Mouse (Mus musculus): ENCODE data around the gene Sde2. TPM values are rescaled to one million over a fixed set of nuclear protein-coding genes. Genes with fewer than 3 reads are reported as not detected.
A peak's percentile ranks its signal among the peaks of the same experiment; 100 is the strongest.
"Not testable (repeated sequence)": the region's sequence is repeated elsewhere in the genome, so short reads cannot be mapped to it uniquely, and the experiment has no call there.

Gene Sde2
- polyA plus RNA-seq, 1 experiment from 2014 or later: 28.2 TPM

- H3K9ac ChIP-seq: no peak overlapping the region
- H3K4me1 ChIP-seq (replicated peaks; ENCODE audit: control insufficient read depth, insufficient read depth, low read length): no peaks in the 10 kb centered on the region
- ATAC-seq (ENCODE audit: low FRiP score) (no peak), DNase-seq (ENCODE audit: low spot score) (no peak)
- no peak overlapping the region for H3K27ac ChIP-seq
- WGBS: 92% methylated on average over 11 of the region's 11 CpGs
- H3K9me3 ChIP-seq (ENCODE audit: control insufficient read depth, low read length): no peaks in the 10 kb centered on the region
- H3K4me2 ChIP-seq (replicated peaks): no peak overlapping the region
- H3K27me3 ChIP-seq (ENCODE audit: control insufficient read depth, insufficient read depth, low read length): no peaks in the 10 kb centered on the region
- no peaks in the 10 kb centered on the region for H3K36me3 ChIP-seq (replicated peaks; ENCODE audit: control insufficient read depth, insufficient read depth)
- no peak overlapping the region for H3K4me3 ChIP-seq (replicated peaks; ENCODE audit: low read length)
Measured at GRCm38 (mm10) chr1:180830175-180830574, 20.8 kb upstream of the Sde2 start.

GRCm38 (mm10) chr1:180830588-180831346 lies 20.2 kb upstream of the Sde2 start:
- ATAC-seq (ENCODE audit: low FRiP score) (no peak), DNase-seq (ENCODE audit: low spot score) (no peak)
- 69% methylated on average over 14 of the region's 14 CpGs for WGBS
- Histone ChIP-seq H3K36me3 (replicated peaks; ENCODE audit: control insufficient read depth, insufficient read depth) (no peaks in the 10 kb centered on the region), H3K4me2 (replicated peaks) (no peak overlapping the region), H3K9me3 (ENCODE audit: control insufficient read depth, low read length) (no peaks in the 10 kb centered on the region), H3K4me1 (replicated peaks; ENCODE audit: control insufficient read depth, insufficient read depth, low read length) (no peaks in the 10 kb centered on the region), H3K9ac (no peak overlapping the region), H3K4me3 (replicated peaks; ENCODE audit: low read length) (no peak overlapping the region), H3K27ac (no peak overlapping the region), H3K27me3 (ENCODE audit: control insufficient read depth, insufficient read depth, low read length) (no peaks in the 10 kb centered on the region)

- 84% methylated on average over 10 of the region's 10 CpGs for WGBS
Measured at GRCm38 (mm10) chr1:180835273-180836015, 15.5 kb upstream of the Sde2 start.

DNA sequence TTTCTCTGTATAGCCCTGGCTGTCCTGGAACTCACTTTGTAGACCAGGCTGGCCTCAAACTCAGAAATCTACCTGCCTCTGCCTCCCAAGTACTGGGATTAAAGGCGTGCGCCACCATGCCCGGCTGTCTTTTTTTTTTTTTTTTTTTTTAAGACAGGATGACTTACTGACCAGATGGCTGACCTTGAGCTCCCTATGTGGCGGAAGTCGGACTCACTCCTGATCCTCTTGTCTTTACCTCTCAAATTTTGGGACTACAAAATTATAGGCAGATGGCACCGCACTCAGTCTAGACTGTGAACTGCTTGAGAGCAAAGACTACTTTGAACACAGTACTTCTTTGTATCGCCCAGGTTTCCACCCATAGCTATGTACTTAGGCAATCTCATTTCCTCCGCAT lies 14.5 kb upstream of the Sde2 start:
- H3K4me3 ChIP-seq (replicated peaks; ENCODE audit: low read length); H3K4me1 ChIP-seq (replicated peaks; ENCODE audit: control insufficient read depth, insufficient read depth, low read length); H3K4me2 ChIP-seq (replicated peaks); H3K27me3 ChIP-seq (ENCODE audit: control insufficient read depth, insufficient read depth, low read length); H3K9ac ChIP-seq; ATAC-seq (ENCODE audit: low FRiP score); H3K9me3 ChIP-seq (ENCODE audit: control insufficient read depth, low read length); H3K27ac ChIP-seq; DNase-seq (ENCODE audit: low spot score); H3K36me3 ChIP-seq (replicated peaks; ENCODE audit: control insufficient read depth, insufficient read depth): not testable (repeated sequence)
- WGBS: 90% methylated on average over 8 of the region's 8 CpGs

More at GRCm38 (mm10) chr1:180835273-180836015, 15.5 kb upstream of the Sde2 start:
- DNase-seq (ENCODE audit: low spot score): no peak
- no peaks in the 10 kb centered on the region for H3K27me3 ChIP-seq (ENCODE audit: control insufficient read depth, insufficient read depth, low read length)
- H3K27ac ChIP-seq: no peak overlapping the region
- no peak for ATAC-seq (ENCODE audit: low FRiP score)
- no peak overlapping the region for H3K4me2 ChIP-seq (replicated peaks)
- no peaks in the 10 kb centered on the region for H3K4me1 ChIP-seq (replicated peaks; ENCODE audit: control insufficient read depth, insufficient read depth, low read length)
- H3K9ac ChIP-seq: no peak overlapping the region
- no peak overlapping the region for H3K4me3 ChIP-seq (replicated peaks; ENCODE audit: low read length)
- no peaks in the 10 kb centered on the region for H3K36me3 ChIP-seq (replicated peaks; ENCODE audit: control insufficient read depth, insufficient read depth)
- H3K9me3 ChIP-seq (ENCODE audit: control insufficient read depth, low read length): no peaks in the 10 kb centered on the region

- Histone ChIP-seq H3K4me1 (replicated peaks; ENCODE audit: control insufficient read depth, insufficient read depth, low read length) (no peaks in the 10 kb centered on the region), H3K36me3 (replicated peaks; ENCODE audit: control insufficient read depth, insufficient read depth) (no peaks in the 10 kb centered on the region), H3K27me3 (ENCODE audit: control insufficient read depth, insufficient read depth, low read length) (no peaks in the 10 kb centered on the region), H3K27ac (no peak overlapping the region), H3K9ac (no peak overlapping the region), H3K4me2 (replicated peaks) (no peak overlapping the region), H3K4me3 (replicated peaks; ENCODE audit: low read length) (no peak overlapping the region), H3K9me3 (ENCODE audit: control insufficient read depth, low read length) (no peaks in the 10 kb centered on the region)
- WGBS: 88% methylated on average over 5 of the region's 5 CpGs
- no peak for DNase-seq (ENCODE audit: low spot score)
- ATAC-seq (ENCODE audit: low FRiP score): no peak
Measured at GRCm38 (mm10) chr1:180837186-180837585, 13.7 kb upstream of the Sde2 start.

DNA sequence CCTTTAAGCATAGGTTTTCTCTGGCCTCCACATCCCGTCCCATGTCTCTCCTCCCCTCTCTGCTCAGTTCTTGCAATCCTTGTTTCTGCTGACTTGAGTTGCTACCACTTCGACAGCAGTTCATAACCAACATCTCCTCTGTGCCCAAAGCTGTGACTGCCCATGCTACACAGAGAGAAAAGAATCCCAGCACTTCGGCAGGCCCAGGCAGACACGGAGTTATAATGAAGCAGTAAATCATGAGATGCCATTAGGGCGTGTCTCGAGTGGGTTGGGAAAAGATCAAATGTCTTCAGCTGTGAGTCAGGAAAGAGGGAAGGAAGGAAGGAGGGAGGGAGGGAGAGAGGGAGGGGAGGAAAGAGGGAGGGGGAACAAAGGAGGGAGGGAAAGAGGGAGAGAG lies 12.9 kb upstream of the Sde2 start:
- ATAC-seq (ENCODE audit: low FRiP score): no peak
- no peak overlapping the region for H3K9ac ChIP-seq
- H3K4me3 ChIP-seq (replicated peaks; ENCODE audit: low read length): no peak overlapping the region
- no peak overlapping the region for H3K27ac ChIP-seq
- WGBS: 52% methylated on average over 6 of the region's 6 CpGs
- H3K9me3 ChIP-seq (ENCODE audit: control insufficient read depth, low read length): no peaks in the 10 kb centered on the region
- H3K4me2 ChIP-seq (replicated peaks): no peak overlapping the region
- no peaks in the 10 kb centered on the region for H3K4me1 ChIP-seq (replicated peaks; ENCODE audit: control insufficient read depth, insufficient read depth, low read length)
- no peaks in the 10 kb centered on the region for H3K27me3 ChIP-seq (ENCODE audit: control insufficient read depth, insufficient read depth, low read length)
- H3K36me3 ChIP-seq (replicated peaks; ENCODE audit: control insufficient read depth, insufficient read depth): no peaks in the 10 kb centered on the region
- DNase-seq (ENCODE audit: low spot score): no peak

- WGBS: 70% methylated on average over 8 of the region's 8 CpGs
- no peaks in the 10 kb centered on the region for H3K27me3 ChIP-seq (ENCODE audit: control insufficient read depth, insufficient read depth, low read length)
- no peak overlapping the region for H3K27ac ChIP-seq
- DNase-seq (ENCODE audit: low spot score) (no peak), ATAC-seq (ENCODE audit: low FRiP score) (no peak)
- H3K4me1 ChIP-seq (replicated peaks; ENCODE audit: control insufficient read depth, insufficient read depth, low read length): no peaks in the 10 kb centered on the region
- H3K36me3 ChIP-seq (replicated peaks; ENCODE audit: control insufficient read depth, insufficient read depth): no peaks in the 10 kb centered on the region
- H3K4me3 ChIP-seq (replicated peaks; ENCODE audit: low read length): no peak overlapping the region
- H3K9me3 ChIP-seq (ENCODE audit: control insufficient read depth, low read length): no peaks in the 10 kb centered on the region
- H3K9ac ChIP-seq: no peak overlapping the region
- H3K4me2 ChIP-seq (replicated peaks): no peak overlapping the region
Measured at GRCm38 (mm10) chr1:180839201-180839910, 11.6 kb upstream of the Sde2 start.

DNA sequence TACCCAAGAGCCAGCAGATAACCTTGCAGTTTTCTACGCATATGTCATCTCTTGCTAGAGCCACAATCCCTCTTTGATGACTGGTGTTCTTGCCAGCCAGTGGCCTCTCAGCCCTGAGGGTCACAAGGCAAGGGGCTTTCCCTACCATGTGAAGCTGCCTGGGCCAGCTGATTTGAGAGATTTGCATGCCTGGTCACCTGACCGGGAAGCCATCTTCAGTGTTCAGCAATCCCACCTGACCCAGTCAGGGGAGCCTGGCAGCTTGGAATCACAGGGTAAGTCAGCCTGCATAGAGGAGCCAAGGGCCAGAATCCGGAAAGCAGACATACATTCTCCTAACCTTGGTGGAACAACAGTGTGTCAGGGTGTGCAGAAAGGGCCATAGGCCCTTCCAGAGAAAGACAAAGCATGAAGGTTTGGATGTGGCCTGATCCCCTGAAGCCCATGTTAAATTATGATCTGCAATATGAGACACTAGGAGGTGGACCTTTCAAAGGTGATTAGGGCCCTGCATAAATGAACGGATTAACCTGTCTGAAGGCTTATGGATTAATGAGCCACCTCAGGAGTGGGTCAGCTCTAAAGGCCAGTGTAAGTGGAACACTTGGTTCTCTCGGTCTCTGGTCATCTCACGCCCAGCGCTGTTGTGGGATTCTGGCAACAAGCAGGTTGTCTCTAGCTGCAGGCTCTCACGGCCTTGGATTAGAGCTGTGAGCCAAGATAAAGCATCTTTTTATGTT lies 9.2 kb upstream of the Sde2 start:
- H3K27me3 ChIP-seq (ENCODE audit: control insufficient read depth, insufficient read depth, low read length): no peaks in the 10 kb centered on the region
- ATAC-seq (ENCODE audit: low FRiP score) (no peak), DNase-seq (ENCODE audit: low spot score) (no peak)
- H3K4me1 ChIP-seq (replicated peaks; ENCODE audit: control insufficient read depth, insufficient read depth, low read length): no peaks in the 10 kb centered on the region
- 86% methylated on average over 8 of the region's 8 CpGs for WGBS
- no peaks in the 10 kb centered on the region for H3K9me3 ChIP-seq (ENCODE audit: control insufficient read depth, low read length)
- no peak overlapping the region for H3K4me2 ChIP-seq (replicated peaks)
- no peak overlapping the region for H3K9ac ChIP-seq
- no peak overlapping the region for H3K27ac ChIP-seq
- no peak overlapping the region for H3K4me3 ChIP-seq (replicated peaks; ENCODE audit: low read length)
- no peaks in the 10 kb centered on the region for H3K36me3 ChIP-seq (replicated peaks; ENCODE audit: control insufficient read depth, insufficient read depth)

DNA sequence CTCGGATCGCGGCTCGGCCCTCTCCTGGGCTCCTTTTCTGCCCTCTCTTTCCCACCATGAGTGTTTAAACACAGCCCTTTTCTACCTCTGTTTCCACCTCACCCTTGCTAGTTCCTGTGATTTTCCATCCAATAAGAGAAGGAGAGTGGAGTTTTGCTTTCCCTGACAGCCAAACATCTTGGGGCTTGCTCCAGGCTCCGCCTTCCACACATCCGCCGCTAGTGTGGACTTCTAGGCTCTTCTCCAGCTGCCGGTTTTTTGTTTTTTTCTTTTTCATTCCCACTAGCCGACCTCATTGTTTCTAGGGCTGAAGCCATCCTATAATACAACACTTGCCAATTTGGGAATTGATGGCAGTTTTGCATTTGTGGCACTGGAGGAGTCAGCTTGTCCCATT lies 2.8 kb upstream of the Sde2 start:
- H3K4me2 ChIP-seq (replicated peaks): peak overlapping the region; percentile 71
- DNase-seq (ENCODE audit: low spot score) (peak; percentile 85), ATAC-seq (ENCODE audit: low FRiP score) (peak; percentile 74)
- peaks cover 40% of the 10 kb centered on the region for H3K4me1 ChIP-seq (replicated peaks; ENCODE audit: control insufficient read depth, insufficient read depth, low read length)
- no peaks in the 10 kb centered on the region for H3K36me3 ChIP-seq (replicated peaks; ENCODE audit: control insufficient read depth, insufficient read depth)
- H3K4me3 ChIP-seq (replicated peaks; ENCODE audit: low read length): peak overlapping the region; percentile 27
- no peaks in the 10 kb centered on the region for H3K9me3 ChIP-seq (ENCODE audit: control insufficient read depth, low read length)
- H3K9ac ChIP-seq: peak overlapping the region; percentile 55
- peak overlapping the region; percentile 99 for H3K27ac ChIP-seq
- 3% methylated on average over 9 of the region's 9 CpGs for WGBS
- no peaks in the 10 kb centered on the region for H3K27me3 ChIP-seq (ENCODE audit: control insufficient read depth, insufficient read depth, low read length)
